Mouse (Mus musculus): ENCODE measurements around the gene Eef1akmt2. TPM values are rescaled to one million over a fixed set of nuclear protein-coding genes. Genes with fewer than 3 reads are reported as not detected.

The Eef1akmt2 gene
- polyA plus RNA-seq, 1 experiment from 2014 or later = 79.6 TPM

DNA sequence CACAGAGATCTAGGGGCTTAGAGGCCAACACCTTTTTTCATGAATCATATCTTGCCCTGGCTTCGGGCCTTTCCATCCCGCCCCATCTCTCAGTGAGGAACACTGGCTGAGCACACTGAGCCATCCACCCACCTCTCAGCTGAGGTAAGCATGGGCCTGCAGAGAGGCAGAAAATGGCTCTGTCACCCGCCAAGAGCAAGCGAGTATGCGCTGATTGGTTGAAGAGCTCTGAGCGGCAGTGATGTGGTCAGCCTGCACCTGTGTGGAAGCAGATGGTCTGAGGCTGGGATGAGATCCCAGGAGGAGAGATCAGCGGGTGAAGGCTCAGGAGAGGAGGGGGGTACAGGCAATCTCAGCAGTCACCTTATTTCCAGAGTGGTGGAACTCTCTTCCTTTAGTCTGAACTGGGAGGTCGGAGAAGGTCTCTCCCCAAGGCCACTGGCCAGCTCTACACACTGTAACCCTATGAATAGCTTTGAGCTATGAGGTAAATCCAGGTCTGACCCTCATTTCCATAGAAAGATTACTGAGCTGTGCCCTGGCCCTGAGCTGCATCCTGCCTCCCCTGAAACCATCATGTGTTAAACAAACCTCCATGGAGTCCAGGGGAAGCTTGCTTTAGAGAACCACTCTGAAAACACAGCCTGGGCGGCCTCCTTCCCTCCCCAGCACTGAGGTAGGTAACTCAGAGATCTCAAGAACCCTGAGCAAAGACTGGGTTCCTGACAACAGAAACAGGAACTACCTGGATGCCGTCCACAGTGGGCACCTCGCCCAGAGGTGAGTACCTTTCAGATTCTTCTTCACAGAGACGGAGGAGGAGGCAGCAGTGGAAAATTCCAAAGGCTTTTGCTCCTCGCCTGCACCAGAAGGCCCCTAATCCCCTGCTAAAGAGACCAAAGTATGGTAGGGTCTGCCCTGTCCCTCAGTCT is 45.3 kb downstream of the Eef1akmt2 start:
- H3K27ac ChIP-seq = peak overlapping the region; percentile 15; the same call in 1 of the 2 replicates

DNA sequence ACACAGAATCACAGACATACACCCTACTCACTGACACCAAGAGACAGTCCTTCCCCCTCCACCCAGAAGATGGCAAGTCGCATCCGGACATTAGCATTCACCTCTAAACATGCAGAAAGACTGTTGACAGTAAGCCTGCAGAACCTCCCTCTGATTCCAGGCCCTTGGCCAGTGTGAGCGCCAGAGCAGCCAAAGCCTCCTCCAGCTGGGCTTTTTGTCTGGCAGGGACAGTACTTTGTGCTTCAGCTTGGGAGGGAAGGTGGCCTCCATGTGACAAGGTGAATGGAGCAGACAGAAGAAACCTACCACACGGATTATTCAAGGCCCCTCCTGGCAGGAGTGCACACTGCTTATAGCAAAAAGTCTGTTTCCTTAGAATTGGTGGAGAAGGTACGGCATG is 46.2 kb downstream of the Eef1akmt2 start:
- WGBS = 73% methylated on average over 5 of the region's 5 CpGs
- H3K9me3 ChIP-seq = no peaks in the 10 kb centered on the region
- H3K4me2 ChIP-seq (replicated peaks) = no peak overlapping the region
- H3K27me3 ChIP-seq (replicated peaks) = no peaks in the 10 kb centered on the region
- H3K27ac ChIP-seq = no peak overlapping the region
- no peak for ATAC-seq (ENCODE audit: low FRiP score, low read depth)
- H3K4me3 ChIP-seq = no peak overlapping the region
- H3K4me1 ChIP-seq = peaks cover 57% of the 10 kb centered on the region
- H3K36me3 ChIP-seq = no peaks in the 10 kb centered on the region
- no peak overlapping the region for H3K9ac ChIP-seq

More for the DNA sequence above, 45.3 kb downstream of the Eef1akmt2 start:
- Histone ChIP-seq H3K27me3 (replicated peaks) (no peaks in the 10 kb centered on the region), H3K36me3 (no peaks in the 10 kb centered on the region), H3K4me1 (peaks cover 66% of the 10 kb centered on the region), H3K4me2 (replicated peaks) (no peak overlapping the region), H3K9ac (no peak overlapping the region), H3K9me3 (no peaks in the 10 kb centered on the region), H3K4me3 (no peak overlapping the region)
- 71% methylated on average over 13 of the region's 13 CpGs for WGBS
- ATAC-seq (ENCODE audit: low FRiP score, low read depth) = no peak

DNA sequence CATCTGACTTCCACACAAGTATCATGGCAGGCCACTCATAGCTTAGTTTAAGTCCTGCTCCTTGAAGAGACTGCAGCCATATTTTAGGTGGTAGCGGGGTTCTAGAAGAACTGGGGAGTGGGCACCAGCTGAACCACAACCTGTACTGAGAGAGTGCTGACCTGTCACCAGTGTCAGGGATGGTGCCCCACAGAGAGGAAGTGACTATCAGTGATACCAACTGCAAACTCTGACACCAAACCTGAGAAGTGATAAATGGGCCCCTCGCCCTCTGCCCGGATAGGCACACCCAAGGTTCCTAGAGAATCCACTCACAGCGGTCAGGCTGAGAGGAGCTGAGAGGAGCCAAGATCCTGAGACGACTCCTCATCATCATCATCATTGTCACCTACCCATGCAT is 47.5 kb downstream of the Eef1akmt2 start:
- ATAC-seq (ENCODE audit: low FRiP score, low read depth) = no peak
- Histone ChIP-seq H3K4me2 (replicated peaks) (no peak overlapping the region), H3K9ac (no peak overlapping the region), H3K9me3 (no peaks in the 10 kb centered on the region), H3K4me3 (no peak overlapping the region), H3K27me3 (replicated peaks) (no peaks in the 10 kb centered on the region), H3K27ac (no peak overlapping the region), H3K4me1 (peaks cover 48% of the 10 kb centered on the region), H3K36me3 (no peaks in the 10 kb centered on the region)
- WGBS = 93% methylated on average over 5 of the region's 5 CpGs

DNA sequence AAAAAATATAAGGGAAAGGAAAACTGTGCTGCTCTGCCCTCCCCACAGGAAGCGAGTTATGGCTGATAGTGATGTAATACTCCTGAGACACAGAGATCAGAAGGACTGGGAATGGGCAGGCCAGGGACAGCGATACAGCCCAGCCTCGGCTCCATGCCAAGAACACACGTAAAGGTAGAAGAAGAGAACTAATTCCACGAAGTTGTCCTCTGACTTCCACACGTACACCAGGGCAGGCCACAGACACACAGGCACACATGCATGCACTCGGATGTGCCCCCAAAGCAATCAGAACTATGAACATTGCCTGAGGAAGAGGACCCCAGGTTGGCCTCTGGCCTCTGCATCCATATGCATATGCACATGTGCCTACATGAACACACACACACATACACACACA is 48.0 kb downstream of the Eef1akmt2 start:
- Histone ChIP-seq H3K4me3 (no peak overlapping the region), H3K36me3 (no peaks in the 10 kb centered on the region), H3K9me3 (no peaks in the 10 kb centered on the region), H3K27ac (no peak overlapping the region), H3K4me2 (replicated peaks) (no peak overlapping the region), H3K9ac (no peak overlapping the region), H3K27me3 (replicated peaks) (no peaks in the 10 kb centered on the region), H3K4me1 (peaks cover 43% of the 10 kb centered on the region)
- ATAC-seq (ENCODE audit: low FRiP score, low read depth) = no peak
- 90% methylated on average over 7 of the region's 7 CpGs for WGBS

DNA sequence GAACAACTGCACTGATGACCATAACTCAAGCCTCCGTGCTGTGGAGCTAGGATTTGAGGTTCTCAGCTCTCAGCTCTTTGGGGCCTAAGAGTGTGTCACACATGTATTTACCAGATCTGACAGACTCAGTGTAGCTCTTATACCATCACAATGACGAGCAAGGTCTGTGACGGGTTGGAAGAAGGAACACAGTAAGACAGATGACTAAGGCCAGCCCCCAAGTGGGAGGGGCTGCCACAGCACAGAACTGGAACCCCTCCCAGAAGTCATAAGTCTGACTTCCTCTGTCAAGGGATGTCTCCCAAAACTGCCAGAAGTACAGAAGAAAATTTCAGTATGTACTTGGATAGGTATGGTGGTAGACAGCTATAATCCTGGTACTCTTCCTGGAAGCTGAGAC is 48.5 kb downstream of the Eef1akmt2 start:
- Histone ChIP-seq H3K27ac (no peak overlapping the region), H3K4me3 (no peak overlapping the region), H3K4me1 (peaks cover 38% of the 10 kb centered on the region), H3K4me2 (replicated peaks) (no peak overlapping the region), H3K9ac (no peak overlapping the region), H3K9me3 (no peaks in the 10 kb centered on the region), H3K27me3 (replicated peaks) (no peaks in the 10 kb centered on the region), H3K36me3 (no peaks in the 10 kb centered on the region)
- WGBS = 75% methylated on average over 3 of the region's 3 CpGs
- no peak for ATAC-seq (ENCODE audit: low FRiP score, low read depth)

DNA sequence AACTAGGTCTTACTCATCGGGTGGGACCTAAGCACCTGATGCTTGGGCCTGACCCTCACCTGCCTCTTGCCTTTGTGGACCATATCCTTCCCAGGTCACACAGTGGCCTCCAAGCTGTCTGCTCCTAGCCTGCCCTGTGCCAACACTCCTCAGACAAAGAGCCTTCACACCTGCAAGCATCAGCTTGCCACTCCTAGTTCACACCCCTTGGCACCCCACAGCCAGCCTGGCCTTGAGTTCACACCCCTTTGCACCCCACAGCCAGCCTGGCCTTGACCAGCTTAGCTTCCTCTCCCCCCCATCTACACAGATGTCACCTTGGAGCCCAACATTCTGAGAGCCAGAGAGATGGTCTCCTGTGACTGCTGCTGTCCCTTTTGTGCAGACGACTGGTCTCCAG is 49.1 kb downstream of the Eef1akmt2 start:
- no peaks in the 10 kb centered on the region for H3K9me3 ChIP-seq
- H3K27me3 ChIP-seq (replicated peaks) = no peaks in the 10 kb centered on the region
- H3K4me2 ChIP-seq (replicated peaks) = no peak overlapping the region
- H3K4me3 ChIP-seq = no peak overlapping the region
- H3K27ac ChIP-seq = no peak overlapping the region
- H3K4me1 ChIP-seq = peaks cover 32% of the 10 kb centered on the region
- H3K36me3 ChIP-seq = no peaks in the 10 kb centered on the region; the same call in 1 of the 2 replicates
- 89% methylated on average over 2 of the region's 2 CpGs for WGBS
- no peak for ATAC-seq (ENCODE audit: low FRiP score, low read depth)
- H3K9ac ChIP-seq = no peak overlapping the region

DNA sequence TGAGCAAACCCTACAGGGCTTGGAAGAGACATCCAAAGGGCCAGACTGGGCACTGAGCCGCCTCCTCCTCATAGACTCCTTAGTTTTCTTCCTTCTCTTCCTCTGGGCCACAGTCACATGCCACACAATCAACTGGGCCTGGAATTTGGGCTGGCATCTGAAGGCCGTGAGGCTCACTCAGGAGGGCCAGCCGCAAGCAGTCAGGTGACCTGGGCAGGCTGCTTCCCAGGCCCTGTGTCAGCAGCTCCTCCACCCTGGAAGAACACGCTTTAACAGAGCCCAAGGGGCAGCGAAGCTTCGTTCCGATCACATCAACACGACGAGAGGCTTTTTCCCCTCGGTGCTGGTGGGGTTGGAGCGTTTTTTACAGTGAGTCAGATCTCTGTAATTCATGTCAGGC is 49.8 kb downstream of the Eef1akmt2 start:
- no peaks in the 10 kb centered on the region for H3K9me3 ChIP-seq
- WGBS = 87% methylated on average over 11 of the region's 11 CpGs
- peaks cover 25% of the 10 kb centered on the region for H3K4me1 ChIP-seq
- H3K36me3 ChIP-seq = no peaks in the 10 kb centered on the region; the same call in 1 of the 2 replicates
- H3K27ac ChIP-seq = no peak overlapping the region
- no peak overlapping the region for H3K9ac ChIP-seq
- no peak overlapping the region for H3K4me2 ChIP-seq (replicated peaks)
- H3K27me3 ChIP-seq (replicated peaks) = no peaks in the 10 kb centered on the region
- no peak overlapping the region for H3K4me3 ChIP-seq
- ATAC-seq (ENCODE audit: low FRiP score, low read depth) = no peak

DNA sequence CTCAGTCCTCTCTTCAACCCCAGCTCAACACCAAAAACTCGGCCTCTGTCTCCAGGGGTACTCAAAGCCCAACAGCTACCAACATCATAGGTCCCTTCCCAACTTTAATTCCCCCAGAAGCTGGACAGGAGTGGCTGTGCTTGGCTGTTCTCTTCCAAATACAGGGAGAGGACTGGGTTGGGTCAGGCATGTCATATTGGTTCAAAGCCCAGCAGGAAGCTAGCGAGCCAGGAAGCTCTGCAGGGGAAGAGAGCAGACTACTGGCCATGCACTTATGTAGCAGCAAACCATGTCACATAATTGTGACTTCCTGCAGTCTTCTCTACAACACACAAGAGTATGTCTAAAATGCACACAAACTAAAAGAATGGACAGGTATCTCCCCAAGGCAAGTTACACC is 50.4 kb downstream of the Eef1akmt2 start:
- H3K4me2 ChIP-seq (replicated peaks) = no peak overlapping the region
- H3K27ac ChIP-seq = no peak overlapping the region
- no peaks in the 10 kb centered on the region for H3K27me3 ChIP-seq (replicated peaks)
- H3K9ac ChIP-seq = no peak overlapping the region
- no peak for ATAC-seq (ENCODE audit: low FRiP score, low read depth)
- H3K9me3 ChIP-seq = no peaks in the 10 kb centered on the region
- no peak overlapping the region for H3K4me3 ChIP-seq
- peaks cover 19% of the 10 kb centered on the region for H3K4me1 ChIP-seq
- H3K36me3 ChIP-seq = no peaks in the 10 kb centered on the region; the same call in 1 of the 2 replicates
- 78% methylated on average over 2 of the region's 2 CpGs for WGBS

DNA sequence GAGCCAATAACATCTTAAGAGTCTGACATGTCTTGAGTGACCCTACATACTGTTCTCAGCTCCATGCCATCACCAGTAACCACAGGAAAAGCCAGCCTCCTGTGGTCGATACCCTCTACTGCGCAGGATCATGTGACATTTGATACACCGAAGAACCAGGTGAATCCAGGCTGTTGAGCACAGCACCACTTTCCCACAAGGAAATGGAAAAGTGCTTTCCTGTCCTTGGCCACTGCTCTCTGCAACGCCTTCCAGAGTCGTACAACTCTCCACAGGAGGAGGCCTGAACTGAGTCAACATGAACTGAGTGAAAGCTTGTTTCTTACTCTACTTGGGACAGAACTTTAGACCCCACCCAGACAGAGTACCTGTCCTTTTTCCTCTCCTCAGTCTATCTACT is 51.0 kb downstream of the Eef1akmt2 start:
- Histone ChIP-seq H3K9me3 (no peaks in the 10 kb centered on the region), H3K27me3 (replicated peaks) (no peaks in the 10 kb centered on the region), H3K4me2 (replicated peaks) (no peak overlapping the region), H3K27ac (no peak overlapping the region), H3K4me1 (peaks cover 14% of the 10 kb centered on the region), H3K36me3 (no peaks in the 10 kb centered on the region; the same call in 1 of the 2 replicates), H3K4me3 (no peak overlapping the region), H3K9ac (no peak overlapping the region)
- ATAC-seq (ENCODE audit: low FRiP score, low read depth) = no peak
- 88% methylated on average over 5 of the region's 5 CpGs for WGBS

DNA sequence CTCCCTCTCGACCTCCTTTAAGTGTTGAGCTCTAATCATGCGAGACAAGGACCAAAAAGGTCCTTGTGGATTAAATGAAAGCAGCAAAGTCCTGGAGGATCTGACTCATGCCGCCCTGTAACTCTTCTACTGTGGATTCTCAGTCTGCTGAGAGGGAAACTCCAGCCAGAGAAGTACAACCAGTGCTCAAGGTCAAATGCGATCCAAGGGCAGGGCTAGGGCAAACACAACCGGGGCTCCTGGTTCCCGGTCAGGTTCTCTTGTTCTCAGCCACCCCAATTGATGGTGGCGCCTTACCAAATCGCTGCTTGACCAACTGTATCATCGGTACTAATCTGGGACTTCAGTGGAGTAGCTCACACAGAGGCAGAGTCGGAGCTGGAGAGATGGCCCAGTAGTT is 51.6 kb downstream of the Eef1akmt2 start:
- H3K4me1 ChIP-seq = peaks cover 7% of the 10 kb centered on the region
- no peak overlapping the region for H3K4me3 ChIP-seq
- H3K27me3 ChIP-seq (replicated peaks) = no peaks in the 10 kb centered on the region
- H3K4me2 ChIP-seq (replicated peaks) = no peak overlapping the region
- no peaks in the 10 kb centered on the region; the same call in 1 of the 2 replicates for H3K36me3 ChIP-seq
- no peak overlapping the region for H3K27ac ChIP-seq
- H3K9ac ChIP-seq = no peak overlapping the region
- WGBS = 90% methylated on average over 10 of the region's 10 CpGs
- H3K9me3 ChIP-seq = no peaks in the 10 kb centered on the region
- no peak for ATAC-seq (ENCODE audit: low FRiP score, low read depth)

DNA sequence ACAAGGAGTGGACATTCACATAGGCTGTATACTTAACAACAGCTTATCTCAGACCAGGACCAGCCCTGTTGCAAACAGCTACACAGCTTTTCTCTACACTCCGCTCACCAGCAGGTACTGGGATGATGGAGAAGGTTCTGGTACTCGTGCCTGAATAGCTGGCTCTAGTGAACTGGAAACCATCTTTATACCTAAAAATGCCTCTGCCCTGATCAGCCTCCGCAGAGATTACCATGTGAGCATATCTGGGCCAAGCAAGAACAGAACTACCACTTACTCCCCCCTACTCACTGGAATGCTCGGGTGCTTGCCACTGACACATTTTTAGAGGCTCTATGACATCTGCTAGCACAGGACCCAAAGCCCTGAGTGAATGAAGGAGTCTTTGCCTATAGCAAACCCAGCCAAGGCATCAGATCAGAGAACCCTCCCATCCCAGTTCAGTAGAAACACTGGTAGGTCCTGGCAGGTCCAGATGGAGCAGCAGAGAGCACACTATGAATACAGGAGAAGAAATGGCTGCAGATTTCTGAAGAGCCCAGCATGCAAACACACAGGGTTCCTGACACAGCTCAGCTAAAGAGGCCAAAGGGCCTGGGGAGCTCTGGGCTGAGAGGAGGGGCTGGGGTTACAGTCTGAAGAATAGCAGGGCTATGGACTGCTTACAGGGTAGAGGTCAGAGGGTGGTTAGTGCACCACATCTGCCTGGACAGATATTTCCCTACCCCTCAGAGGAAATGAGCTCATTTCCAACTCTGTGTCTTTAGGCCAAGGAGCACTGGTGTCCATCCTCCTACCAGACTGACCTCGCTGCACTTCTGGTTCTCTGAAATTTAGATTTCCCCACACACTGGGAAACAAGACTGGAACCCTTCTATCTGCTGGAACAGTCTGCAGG is 53.1 kb downstream of the Eef1akmt2 start:
- ATAC-seq (ENCODE audit: low FRiP score, low read depth) = no peak
- WGBS = 84% methylated on average over 5 of the region's 5 CpGs
- H3K9ac ChIP-seq = no peak overlapping the region
- 0 out of 2 replicates have a peak, but pooled peaks cover 4% of the 10 kb centered on the region for H3K4me1 ChIP-seq
- H3K4me3 ChIP-seq = no peak overlapping the region
- H3K36me3 ChIP-seq = no peaks in the 10 kb centered on the region; the same call in 1 of the 2 replicates
- H3K27me3 ChIP-seq (replicated peaks) = no peaks in the 10 kb centered on the region
- H3K9me3 ChIP-seq = no peaks in the 10 kb centered on the region
- H3K27ac ChIP-seq = no peak overlapping the region
- no peak overlapping the region for H3K4me2 ChIP-seq (replicated peaks)

DNA sequence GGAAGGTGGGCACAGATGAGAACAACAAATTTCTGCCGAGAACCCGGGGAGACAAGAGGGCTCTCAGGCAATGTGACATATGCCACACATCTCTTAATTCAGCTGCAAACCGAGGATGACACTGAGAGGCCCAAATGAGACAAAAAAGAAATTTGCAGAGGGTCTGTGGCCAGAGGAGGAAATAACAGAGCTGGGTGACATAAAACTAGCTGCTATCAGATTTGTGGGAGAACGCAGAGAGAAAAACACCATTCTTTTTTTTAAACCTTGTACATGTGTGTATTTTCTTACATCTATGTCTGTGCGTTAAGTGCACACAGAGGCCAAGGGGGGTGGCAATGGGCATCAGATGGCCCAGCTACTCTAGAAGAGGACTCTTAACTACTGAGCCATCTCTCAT is 57.3 kb downstream of the Eef1akmt2 start:
- H3K27ac ChIP-seq = no peak overlapping the region
- no peaks in the 10 kb centered on the region for H3K27me3 ChIP-seq (replicated peaks)
- peaks cover 6% of the 10 kb centered on the region; the same call in 1 of the 2 replicates for H3K4me1 ChIP-seq
- no peak overlapping the region for H3K4me2 ChIP-seq (replicated peaks)
- WGBS = 93% methylated on average over 5 of the region's 5 CpGs
- no peak overlapping the region for H3K4me3 ChIP-seq
- ATAC-seq (ENCODE audit: low FRiP score, low read depth) = no peak
- no peaks in the 10 kb centered on the region; the same call in 1 of the 2 replicates for H3K36me3 ChIP-seq
- no peaks in the 10 kb centered on the region for H3K9me3 ChIP-seq
- H3K9ac ChIP-seq = no peak overlapping the region

All from neural tube, embryonic 12.5 days (tissue).